Mouse (Mus musculus): ENCODE results near the gene Prss50.
"Not testable (repeated sequence)": the region's sequence is repeated elsewhere in the genome, so short reads cannot be mapped to it uniquely, and the experiment has no call there.

Prss50 gene

GRCm38 (mm10) chr9:110857781-110858472, at the start of gene Prss50:
Gene Prss50, plus strand, starts transcription at chr9:110857967.
- no peak for DNase-seq

- DNase-seq, result no peak
These were observed 47.7 kb upstream of the Prss50 start for GRCm38 (mm10) chr9:110810051-110810450.

- no peak for DNase-seq
These were observed 44.0 kb upstream of the Prss50 start, which contains the start of gene Prss44 for GRCm38 (mm10) chr9:110813789-110814188. Gene Prss44, plus strand, starts transcription at chr9:110813994.

- DNase-seq, result not testable (repeated sequence)
These were observed 37.2 kb upstream of the Prss50 start for GRCm38 (mm10) chr9:110820546-110820945.

- DNase-seq, result peak; percentile 13
These were observed 36.3 kb upstream of the Prss50 start for GRCm38 (mm10) chr9:110821436-110821835.

- DNase-seq, result no peak
These were observed 32.3 kb upstream of the Prss50 start for GRCm38 (mm10) chr9:110825426-110825825.

GRCm38 (mm10) chr9:110825832-110826231, 31.9 kb upstream of the Prss50 start:
- DNase-seq, result no peak

GRCm38 (mm10) chr9:110826390-110826789, 31.4 kb upstream of the Prss50 start, which contains the start of gene Prss43:
Gene Prss43, plus strand, starts transcription at chr9:110826690.
- no peak for DNase-seq

- no peak for DNase-seq
These were observed 24.7 kb upstream of the Prss50 start for GRCm38 (mm10) chr9:110833021-110833420.

GRCm38 (mm10) chr9:110834411-110834810, 23.4 kb upstream of the Prss50 start, which contains the start of gene Prss45:
Gene Prss45, plus strand, starts transcription at chr9:110834588.
- DNase-seq, result no peak

- DNase-seq, result no peak
These were observed 22.8 kb upstream of the Prss50 start for GRCm38 (mm10) chr9:110834961-110835360.

GRCm38 (mm10) chr9:110836112-110836511, 21.7 kb upstream of the Prss50 start:
- DNase-seq, result no peak

- DNase-seq, result no peak
These were observed 16.9 kb upstream of the Prss50 start for GRCm38 (mm10) chr9:110840905-110841304.

- no peak for DNase-seq
These were observed 16.3 kb upstream of the Prss50 start for GRCm38 (mm10) chr9:110841438-110841837.

GRCm38 (mm10) chr9:110844206-110844605, 13.6 kb upstream of the Prss50 start, which contains the start of gene Prss46:
Gene Prss46, plus strand, starts transcription at chr9:110844506.
- DNase-seq, result no peak

- DNase-seq, result no peak
These were observed 8.6 kb upstream of the Prss50 start for GRCm38 (mm10) chr9:110849162-110849561.

- DNase-seq, result no peak
These were observed 1.9 kb upstream of the Prss50 start for GRCm38 (mm10) chr9:110855903-110856302.

- DNase-seq, result no peak
These were observed 847 bp upstream of the Prss50 start for GRCm38 (mm10) chr9:110856920-110857319.

- no peak for DNase-seq
These were observed 756 bp downstream of the Prss50 start for GRCm38 (mm10) chr9:110858523-110858922.

GRCm38 (mm10) chr9:110858967-110859596, 1.3 kb downstream of the Prss50 start:
- no peak for DNase-seq

GRCm38 (mm10) chr9:110871030-110871429, 13.3 kb downstream of the Prss50 start:
- peak; percentile 66 for DNase-seq

GRCm38 (mm10) chr9:110873681-110874659, 16.2 kb downstream of the Prss50 start:
- DNase-seq, result peak; percentile 43

GRCm38 (mm10) chr9:110874660-110875191, 17.0 kb downstream of the Prss50 start:
- DNase-seq, result no peak

All from kidney, adult 18-20 months (tissue).